Mouse (Mus musculus) inflammation-experienced regulatory T-cells, adult 6 months (primary cell): Measurements from ENCODE around the gene Scnn1a. TPM values are rescaled to one million over a fixed set of nuclear protein-coding genes. Genes with fewer than 3 reads are reported as not detected.
A peak's percentile ranks its signal among the peaks of the same experiment; 100 is the strongest.

ENCODE experiments used
- ATAC-seq: one replicate; pipeline ENCODE4 v1.8.0; 2017
- polyA plus RNA-seq, 3 experiments: library from polyadenylated mRNA; unstranded; fragments of 100-300 nt; shearing (Covaris generic); gene quantifications; one replicate each; pipeline ENCODE4 v1.2.1; 2017

The Scnn1a gene
- polyA plus RNA-seq, 3 experiments from 2014 or later: not detected

- ATAC-seq: no peak
Observed at GRCm38 (mm10) chr6:125363451-125364242, 43.2 kb downstream of the Scnn1a start.

DNA sequence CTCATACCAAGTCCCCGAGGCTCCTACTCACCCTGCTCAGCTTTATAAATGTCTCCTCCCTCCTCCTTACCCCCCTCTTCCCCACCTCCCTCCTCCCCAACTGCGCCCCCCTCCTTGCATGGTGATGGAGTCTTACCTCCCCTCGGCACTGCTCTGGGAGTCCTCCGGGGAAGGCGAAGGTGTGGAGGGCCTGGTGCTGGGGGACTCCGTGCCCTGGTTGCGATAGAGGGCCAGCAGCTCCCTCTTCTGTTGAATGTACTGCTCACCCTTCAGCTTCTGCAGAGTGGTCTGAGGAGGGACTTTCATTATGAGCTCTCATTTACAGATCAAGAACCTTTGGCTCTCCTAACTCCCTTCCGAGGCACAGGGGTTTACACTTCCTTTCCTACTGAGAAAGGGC lies 44.0 kb downstream of the Scnn1a start:
- ATAC-seq: no peak

DNA sequence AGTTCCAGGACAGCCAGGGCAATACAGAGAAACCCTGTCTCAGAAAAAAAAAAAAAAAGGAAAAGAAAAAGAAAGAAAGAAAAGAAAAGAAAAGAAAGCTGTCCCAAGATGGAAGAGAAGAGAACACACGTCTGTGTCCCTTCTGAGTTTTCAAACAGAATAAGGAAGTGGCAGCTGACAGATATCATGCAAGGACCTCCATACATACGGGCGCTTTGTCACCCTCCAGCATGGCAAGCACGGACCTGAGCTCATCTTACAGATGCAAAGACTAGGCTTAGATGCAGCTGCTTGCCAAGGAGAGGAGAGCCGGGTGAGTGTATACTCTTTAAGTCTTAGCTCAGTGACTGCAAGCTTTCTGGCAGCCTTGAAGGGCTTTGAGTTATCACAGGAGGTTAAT lies 45.1 kb downstream of the Scnn1a start:
- no peak for ATAC-seq

GRCm38 (mm10) chr6:125366133-125366532 lies 45.7 kb downstream of the Scnn1a start:
- ATAC-seq: no peak

GRCm38 (mm10) chr6:125367758-125368371 lies 47.4 kb downstream of the Scnn1a start:
- peak; percentile 51 for ATAC-seq

GRCm38 (mm10) chr6:125377042-125377441 lies 56.6 kb downstream of the Scnn1a start:
- ATAC-seq: no peak

- no peak for ATAC-seq
Observed at GRCm38 (mm10) chr6:125377582-125378451, 57.4 kb downstream of the Scnn1a start.

GRCm38 (mm10) chr6:125378621-125379020 lies 58.2 kb downstream of the Scnn1a start:
- no peak for ATAC-seq

- ATAC-seq: no peak
Observed at GRCm38 (mm10) chr6:125379781-125380180, 59.3 kb downstream of the Scnn1a start.

DNA sequence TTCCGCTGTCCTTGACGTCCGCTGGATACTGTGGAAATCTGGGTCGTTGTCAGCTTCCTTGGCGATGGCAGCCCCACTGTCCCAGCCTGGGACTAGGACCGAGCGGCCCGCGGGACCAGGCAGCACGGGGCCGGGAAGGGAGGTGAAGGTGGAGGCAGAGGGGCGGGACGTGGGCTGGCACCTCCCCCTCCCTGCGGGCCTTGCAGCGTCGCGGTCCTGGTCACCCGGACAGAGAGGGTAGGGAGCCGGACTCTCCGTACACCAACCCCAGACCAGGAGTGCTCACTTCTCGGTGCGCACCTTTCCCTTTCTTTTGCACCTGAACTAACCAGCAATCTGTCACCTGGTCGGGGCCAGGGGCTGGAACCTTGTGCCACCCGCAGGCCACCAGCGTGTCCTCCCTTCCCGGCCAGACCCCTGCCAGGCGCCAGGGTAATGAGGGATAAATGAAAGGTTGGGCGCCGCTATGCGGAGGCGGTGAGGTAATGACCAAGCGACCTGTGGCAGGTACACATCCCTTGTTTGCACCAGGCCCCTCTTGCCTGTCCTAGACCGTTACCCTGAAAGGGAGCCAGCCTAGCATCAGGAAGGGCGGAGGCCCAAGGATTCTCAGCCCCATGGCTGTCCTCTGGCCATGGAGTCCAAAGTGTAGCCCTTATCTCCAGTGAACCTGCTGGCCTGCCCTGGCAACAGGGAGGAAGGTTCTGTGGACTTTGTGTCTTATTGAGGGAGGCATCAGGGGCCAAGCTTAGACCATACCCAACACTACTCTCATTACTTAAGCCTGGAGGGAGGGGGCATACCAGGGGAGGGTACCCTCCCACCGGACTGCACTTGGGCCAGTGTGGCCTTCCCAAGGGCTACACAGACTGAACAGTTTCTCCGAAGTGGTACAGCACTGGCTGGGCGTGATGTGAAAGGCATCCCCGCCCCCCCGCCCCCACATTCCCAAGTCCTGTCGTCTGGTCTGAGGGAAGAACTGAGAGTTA lies 60.2 kb downstream of the Scnn1a start, which contains the start of gene Plekhg6:
Gene Plekhg6 (minus strand): TSS at position 422 of the 989 bp plus-strand sequence.
- no peak for ATAC-seq

DNA sequence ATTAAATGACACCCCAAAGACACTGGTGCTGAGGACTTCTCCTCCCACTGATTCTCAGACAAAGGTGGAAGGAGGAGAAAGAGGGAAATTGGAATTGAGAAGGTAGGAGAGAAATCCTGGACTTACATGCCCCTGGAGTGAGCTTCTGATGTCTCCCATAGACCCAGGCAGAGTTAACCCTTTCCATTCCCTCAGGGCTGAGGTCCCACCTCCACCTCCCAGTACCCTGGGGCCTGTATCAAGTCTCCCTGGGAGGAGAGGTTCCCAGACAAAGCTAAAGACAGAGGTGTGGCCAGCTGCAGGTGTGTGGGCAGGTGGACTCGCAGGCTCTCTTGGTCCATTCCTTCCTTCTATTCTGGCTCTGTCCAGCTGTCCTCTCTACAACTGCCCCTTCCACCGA lies 61.6 kb downstream of the Scnn1a start:
- ATAC-seq: no peak

DNA sequence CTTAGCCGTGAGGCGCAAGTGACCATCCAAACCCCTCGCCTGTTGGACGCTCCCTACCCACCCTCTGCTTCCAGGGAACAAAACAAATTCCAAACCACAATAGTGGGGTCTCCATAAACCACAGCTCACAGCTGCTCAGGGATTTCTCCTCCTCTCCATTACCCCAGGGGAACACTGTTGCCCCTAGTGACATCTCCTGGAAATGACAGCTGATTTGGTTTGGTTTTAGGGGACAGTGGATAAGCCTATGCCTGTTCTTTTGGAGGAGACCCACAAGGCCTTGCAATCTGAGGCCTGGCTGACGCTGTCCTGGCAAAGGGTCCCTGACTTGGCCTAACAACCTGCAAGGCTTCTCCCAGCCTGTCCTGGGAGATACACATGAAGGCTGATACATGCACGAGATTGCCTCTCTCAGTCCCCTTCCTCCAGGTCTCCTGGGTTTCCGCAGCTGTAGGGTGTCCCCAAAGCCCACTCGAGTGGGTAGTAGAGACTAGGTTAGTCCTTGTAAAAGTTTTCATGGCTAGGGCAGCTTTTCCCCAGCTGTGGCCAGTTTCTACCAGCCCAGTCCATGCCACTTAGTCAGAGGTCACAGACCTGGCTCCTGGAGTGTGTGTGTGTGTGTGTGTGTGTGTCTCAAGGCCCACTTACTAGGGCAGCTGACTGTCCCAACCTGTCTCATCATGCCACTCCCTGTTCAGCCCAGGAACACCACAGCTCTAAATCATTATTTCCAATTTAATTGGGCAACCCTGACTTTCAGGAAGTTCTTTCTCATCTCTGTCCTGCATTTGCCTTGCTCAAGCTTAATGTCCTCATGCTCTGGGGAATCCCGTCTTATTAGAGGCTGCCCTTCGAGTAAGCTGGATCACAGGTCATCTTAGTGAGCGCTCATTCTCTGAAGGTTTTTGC lies 64.9 kb downstream of the Scnn1a start:
- no peak for ATAC-seq

DNA sequence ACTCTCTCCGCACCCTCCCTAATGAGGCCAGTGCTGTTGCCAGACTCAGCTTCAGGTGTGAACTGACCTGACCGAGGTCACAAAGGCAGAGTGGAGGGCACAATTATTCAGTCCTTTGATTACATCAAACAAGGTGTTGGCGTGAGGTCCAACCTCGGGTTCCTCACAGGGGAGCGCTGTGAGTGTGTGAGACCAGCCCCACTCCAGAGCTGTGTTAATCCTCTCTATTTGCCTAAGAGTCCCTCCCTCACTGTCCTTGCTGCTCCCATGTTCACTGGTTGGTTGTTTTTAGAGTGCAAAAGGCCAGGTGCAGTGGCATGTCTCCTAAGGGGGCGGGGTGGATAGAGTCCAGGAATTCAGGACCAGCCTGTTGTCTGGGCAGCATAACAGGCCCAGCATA lies 65.6 kb downstream of the Scnn1a start:
- ATAC-seq: no peak

DNA sequence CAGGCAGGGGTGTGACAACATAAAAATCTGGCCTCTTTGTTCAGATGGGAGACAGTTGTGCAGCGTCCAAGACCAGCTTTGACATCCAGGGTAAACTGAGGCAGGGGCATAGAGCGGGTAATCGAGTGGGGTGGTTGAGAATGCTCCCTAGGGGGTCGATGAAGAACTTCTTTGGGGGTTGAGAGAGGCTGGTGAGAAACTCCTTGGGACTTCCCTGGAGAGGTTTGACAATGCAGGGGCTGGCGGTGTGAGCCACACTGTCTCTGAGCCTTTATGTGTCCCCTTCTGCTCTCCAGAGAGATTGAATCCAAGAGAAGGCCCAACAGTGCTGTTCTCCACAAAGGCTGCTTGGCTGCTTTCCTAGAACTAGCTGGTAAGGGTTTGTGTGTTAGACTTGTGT lies 69.4 kb downstream of the Scnn1a start:
- no peak for ATAC-seq

Other genes with a start within 250 kb of the Scnn1a start
- gene Chd4, start 224.7 kb upstream of the Scnn1a start, polyA plus RNA-seq: 10 to 100 TPM; 47.0 to 76.3 (median 61.6) TPM
- 10 to 100 TPM; 32.7 to 50.7 (median 48.1) TPM for gene Nop2, start 188.8 kb upstream of the Scnn1a start, polyA plus RNA-seq
- 10 to 100 TPM in 1 of 3 experiments, 1 to 10 TPM in 2; 6.9 to 12.4 (median 9.8) TPM for gene Iffo1, start 175.4 kb upstream of the Scnn1a start, polyA plus RNA-seq
- gene Gapdh, start 154.2 kb upstream of the Scnn1a start, polyA plus RNA-seq: 100 to 1,000 TPM; 217 to 463 (median 365) TPM
- 10 to 100 TPM; 25.4 to 88.8 (median 51.2) TPM for gene Ncapd2, start 129.0 kb upstream of the Scnn1a start, polyA plus RNA-seq
- gene Mrpl51, start 128.9 kb upstream of the Scnn1a start, polyA plus RNA-seq: 100 to 1,000 TPM in 1 of 3 experiments, 10 to 100 TPM in 2; 65.3 to 102 (median 74.3) TPM
- 10 to 100 TPM in 2 of 3 experiments, 1 to 10 TPM in 1; 9.8 to 20.8 (median 18.2) TPM for gene Vamp1, start 105.1 kb upstream of the Scnn1a start, polyA plus RNA-seq
- gene Tapbpl, start 88.8 kb upstream of the Scnn1a start, polyA plus RNA-seq: 10 to 100 TPM; 79.6 to 89.3 (median 88.6) TPM
- 100 to 1,000 TPM; 258 to 621 (median 560) TPM for gene Cd27, start 83.6 kb upstream of the Scnn1a start, polyA plus RNA-seq
- 1 to 10 TPM in 2 of 3 experiments, under 1 TPM in 1; 0.70 to 2.7 (median 2.6) TPM for gene Tuba3a, start 34.6 kb upstream of the Scnn1a start, polyA plus RNA-seq
- under 1 TPM in 2 of 3 experiments, not detected in 1; 0.21 to 0.23 TPM for gene Ltbr, start 6.8 kb upstream of the Scnn1a start, polyA plus RNA-seq
- 10 to 100 TPM; 23.3 to 28.5 (median 24.7) TPM for gene Tnfrsf1a, start 28.7 kb downstream of the Scnn1a start, polyA plus RNA-seq
- not detected for gene Plekhg6, start 60.1 kb downstream of the Scnn1a start, polyA plus RNA-seq
- 100 to 1,000 TPM; 101 to 147 (median 147) TPM for gene Cd9, start 174.1 kb downstream of the Scnn1a start, polyA plus RNA-seq
- gene Vwf, start 226.1 kb downstream of the Scnn1a start, polyA plus RNA-seq: under 1 TPM in 1 of 3 experiments, not detected in 2; 0.17 TPM